Mouse (Mus musculus): ENCODE measurements around the gene Irs3. TPM values are rescaled to one million over a fixed set of nuclear protein-coding genes. Genes with fewer than 3 reads are reported as not detected.
A peak's percentile ranks its signal among the peaks of the same experiment; 100 is the strongest.

Gene Irs3
- polyA plus RNA-seq, 1 experiment from 2014 or later = 0.15 TPM

- Histone ChIP-seq H3K9me3 (replicated peaks; ENCODE audit: control insufficient read depth, low read length, poor library complexity, severe bottlenecking) (no peaks in the 10 kb centered on the region), H3K27ac (ENCODE audit: low read length) (0 out of 2 replicates have a peak overlapping the region, but pooled peaks have one; percentile 13), H3K36me3 (ENCODE audit: control insufficient read depth, insufficient read depth, low read length) (peaks cover 4% of the 10 kb centered on the region; the same call in 1 of the 2 replicates), H3K27me3 (ENCODE audit: control insufficient read depth, insufficient read depth, low read depth, low read length) (peaks cover 16% of the 10 kb centered on the region), H3K4me3 (ENCODE audit: low read depth, low read length) (no peak overlapping the region), H3K4me1 (ENCODE audit: control insufficient read depth, insufficient read depth, low read length) (peaks cover 27% of the 10 kb centered on the region), H3K4me2 (ENCODE audit: low read length) (peak overlapping the region; percentile 43), H3K9ac (ENCODE audit: low read depth, low read length) (no peak overlapping the region)
- 14% methylated on average over 18 of the region's 18 CpGs for WGBS
- no peak for ATAC-seq
Measured at GRCm38 (mm10) chr5:137649669-137650571, 4.4 kb upstream of the Irs3 start.

GRCm38 (mm10) chr5:137649251-137649650, 3.7 kb upstream of the Irs3 start:
- WGBS = 25% methylated on average over 4 of the region's 4 CpGs
- no peak for ATAC-seq

GRCm38 (mm10) chr5:137647827-137648601, 2.5 kb upstream of the Irs3 start:
- peak; percentile 79 for ATAC-seq
- H3K9ac ChIP-seq (ENCODE audit: low read depth, low read length) = peak overlapping the region; percentile 40; the same call in 1 of the 2 replicates

More at GRCm38 (mm10) chr5:137649251-137649650, 3.7 kb upstream of the Irs3 start:
- no peak overlapping the region for H3K4me3 ChIP-seq (ENCODE audit: low read depth, low read length)
- H3K27ac ChIP-seq (ENCODE audit: low read length) = no peak overlapping the region
- no peaks in the 10 kb centered on the region for H3K9me3 ChIP-seq (replicated peaks; ENCODE audit: control insufficient read depth, low read length, poor library complexity, severe bottlenecking)
- peaks cover 22% of the 10 kb centered on the region for H3K27me3 ChIP-seq (ENCODE audit: control insufficient read depth, insufficient read depth, low read depth, low read length)
- H3K36me3 ChIP-seq (ENCODE audit: control insufficient read depth, insufficient read depth, low read length) = peaks cover 4% of the 10 kb centered on the region; the same call in 1 of the 2 replicates
- H3K4me1 ChIP-seq (ENCODE audit: control insufficient read depth, insufficient read depth, low read length) = peaks cover 27% of the 10 kb centered on the region
- no peak overlapping the region for H3K9ac ChIP-seq (ENCODE audit: low read depth, low read length)
- no peak overlapping the region for H3K4me2 ChIP-seq (ENCODE audit: low read length)

GRCm38 (mm10) chr5:137645091-137645651, 343 bp downstream of the Irs3 start:
- Histone ChIP-seq H3K27me3 (ENCODE audit: control insufficient read depth, insufficient read depth, low read depth, low read length) (peaks cover 29% of the 10 kb centered on the region), H3K9me3 (replicated peaks; ENCODE audit: control insufficient read depth, low read length, poor library complexity, severe bottlenecking) (no peaks in the 10 kb centered on the region), H3K9ac (ENCODE audit: low read depth, low read length) (0 out of 2 replicates have a peak overlapping the region, but pooled peaks have one; percentile 44), H3K36me3 (ENCODE audit: control insufficient read depth, insufficient read depth, low read length) (peaks cover 14% of the 10 kb centered on the region), H3K4me2 (ENCODE audit: low read length) (peak overlapping the region; percentile 42), H3K27ac (ENCODE audit: low read length) (no peak overlapping the region), H3K4me3 (ENCODE audit: low read depth, low read length) (peak overlapping the region; percentile 26), H3K4me1 (ENCODE audit: control insufficient read depth, insufficient read depth, low read length) (peaks cover 26% of the 10 kb centered on the region)
- ATAC-seq = no peak
- WGBS = 2% methylated on average over 44 of the region's 44 CpGs

More at GRCm38 (mm10) chr5:137647827-137648601, 2.5 kb upstream of the Irs3 start:
- 74% methylated on average over 9 of the region's 9 CpGs for WGBS
- no peak overlapping the region for H3K4me3 ChIP-seq (ENCODE audit: low read depth, low read length)
- no peak overlapping the region for H3K4me2 ChIP-seq (ENCODE audit: low read length)
- no peaks in the 10 kb centered on the region for H3K9me3 ChIP-seq (replicated peaks; ENCODE audit: control insufficient read depth, low read length, poor library complexity, severe bottlenecking)
- peaks cover 29% of the 10 kb centered on the region for H3K27me3 ChIP-seq (ENCODE audit: control insufficient read depth, insufficient read depth, low read depth, low read length)
- peak overlapping the region; percentile 66 for H3K27ac ChIP-seq (ENCODE audit: low read length)
- peaks cover 27% of the 10 kb centered on the region for H3K4me1 ChIP-seq (ENCODE audit: control insufficient read depth, insufficient read depth, low read length)
- H3K36me3 ChIP-seq (ENCODE audit: control insufficient read depth, insufficient read depth, low read length) = peaks cover 4% of the 10 kb centered on the region; the same call in 1 of the 2 replicates

GRCm38 (mm10) chr5:137644484-137644883, 1.0 kb downstream of the Irs3 start:
- ATAC-seq = no peak
- Histone ChIP-seq H3K4me1 (ENCODE audit: control insufficient read depth, insufficient read depth, low read length) (peaks cover 19% of the 10 kb centered on the region), H3K27ac (ENCODE audit: low read length) (no peak overlapping the region), H3K36me3 (ENCODE audit: control insufficient read depth, insufficient read depth, low read length) (peaks cover 21% of the 10 kb centered on the region), H3K9me3 (replicated peaks; ENCODE audit: control insufficient read depth, low read length, poor library complexity, severe bottlenecking) (no peaks in the 10 kb centered on the region), H3K9ac (ENCODE audit: low read depth, low read length) (no peak overlapping the region), H3K27me3 (ENCODE audit: control insufficient read depth, insufficient read depth, low read depth, low read length) (peaks cover 29% of the 10 kb centered on the region), H3K4me2 (ENCODE audit: low read length) (no peak overlapping the region), H3K4me3 (ENCODE audit: low read depth, low read length) (no peak overlapping the region)
- 37% methylated on average over 19 of the region's 19 CpGs for WGBS

GRCm38 (mm10) chr5:137642886-137643285, 2.6 kb downstream of the Irs3 start:
- Histone ChIP-seq H3K9me3 (replicated peaks; ENCODE audit: control insufficient read depth, low read length, poor library complexity, severe bottlenecking) (no peaks in the 10 kb centered on the region), H3K4me2 (ENCODE audit: low read length) (no peak overlapping the region), H3K36me3 (ENCODE audit: control insufficient read depth, insufficient read depth, low read length) (peaks cover 35% of the 10 kb centered on the region), H3K4me3 (ENCODE audit: low read depth, low read length) (no peak overlapping the region), H3K4me1 (ENCODE audit: control insufficient read depth, insufficient read depth, low read length) (peaks cover 6% of the 10 kb centered on the region), H3K27ac (ENCODE audit: low read length) (no peak overlapping the region), H3K27me3 (ENCODE audit: control insufficient read depth, insufficient read depth, low read depth, low read length) (peaks cover 29% of the 10 kb centered on the region), H3K9ac (ENCODE audit: low read depth, low read length) (no peak overlapping the region)
- WGBS = 49% methylated on average over 4 of the region's 4 CpGs
- no peak for ATAC-seq

- peaks cover 48% of the 10 kb centered on the region for H3K36me3 ChIP-seq (ENCODE audit: control insufficient read depth, insufficient read depth, low read length)
- peaks cover 4% of the 10 kb centered on the region for H3K4me1 ChIP-seq (ENCODE audit: control insufficient read depth, insufficient read depth, low read length)
- H3K4me2 ChIP-seq (ENCODE audit: low read length) = no peak within 1 kb of the TSS
- no peak within 1 kb of the TSS for H3K27ac ChIP-seq (ENCODE audit: low read length)
- H3K27me3 ChIP-seq (ENCODE audit: control insufficient read depth, insufficient read depth, low read depth, low read length) = peaks cover 24% of the 10 kb centered on the region
- ATAC-seq = no peak
- 89% methylated on average over 19 of the region's 19 CpGs for WGBS
- H3K9ac ChIP-seq (ENCODE audit: low read depth, low read length) = no peak within 1 kb of the TSS
- no peak within 1 kb of the TSS for H3K4me3 ChIP-seq (ENCODE audit: low read depth, low read length)
- H3K9me3 ChIP-seq (replicated peaks; ENCODE audit: control insufficient read depth, low read length, poor library complexity, severe bottlenecking) = no peaks in the 10 kb centered on the region
Measured at GRCm38 (mm10) chr5:137641054-137641453, 4.5 kb downstream of the Irs3 start, which contains the start of gene Sap25. TSS of gene Sap25 (plus strand) at chr5:137641334.

GRCm38 (mm10) chr5:137639472-137639871, 6.0 kb downstream of the Irs3 start:
- Histone ChIP-seq H3K36me3 (ENCODE audit: control insufficient read depth, insufficient read depth, low read length) (peaks cover 54% of the 10 kb centered on the region), H3K9ac (ENCODE audit: low read depth, low read length) (no peak overlapping the region), H3K4me2 (ENCODE audit: low read length) (no peak overlapping the region), H3K27me3 (ENCODE audit: control insufficient read depth, insufficient read depth, low read depth, low read length) (peaks cover 8% of the 10 kb centered on the region), H3K27ac (ENCODE audit: low read length) (no peak overlapping the region), H3K4me1 (ENCODE audit: control insufficient read depth, insufficient read depth, low read length) (no peaks in the 10 kb centered on the region), H3K9me3 (replicated peaks; ENCODE audit: control insufficient read depth, low read length, poor library complexity, severe bottlenecking) (no peaks in the 10 kb centered on the region), H3K4me3 (ENCODE audit: low read depth, low read length) (no peak overlapping the region)
- ATAC-seq = no peak
- WGBS = 87% methylated on average over 7 of the region's 7 CpGs

Data from midbrain, embryonic 16.5 days (tissue).